Mouse (Mus musculus): ENCODE measurements around the gene Trappc4.
"Not testable (repeated sequence)": the region's sequence is repeated elsewhere in the genome, so short reads cannot be mapped to it uniquely, and the experiment has no call there.

The Trappc4 gene

DNA sequence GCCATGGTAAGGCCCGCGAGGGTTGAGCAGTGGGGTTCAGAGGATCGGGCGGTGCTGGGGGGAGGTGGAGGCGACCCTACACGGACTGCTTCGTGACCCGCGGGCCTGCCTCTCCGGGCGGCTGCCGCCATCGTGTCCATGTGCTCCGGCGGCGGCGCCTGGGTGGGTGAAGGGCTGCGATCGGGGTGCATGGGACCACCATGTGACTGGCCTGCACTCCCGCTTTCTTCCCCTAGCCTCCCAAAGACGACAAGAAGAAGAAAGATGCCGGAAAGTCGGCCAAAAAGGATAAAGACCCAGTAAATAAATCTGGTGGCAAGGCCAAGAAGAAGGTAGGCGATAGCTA lies 325 bp upstream of the Trappc4 start:
- no peak for DNase-seq (ENCODE audit: low spot score)

DNA sequence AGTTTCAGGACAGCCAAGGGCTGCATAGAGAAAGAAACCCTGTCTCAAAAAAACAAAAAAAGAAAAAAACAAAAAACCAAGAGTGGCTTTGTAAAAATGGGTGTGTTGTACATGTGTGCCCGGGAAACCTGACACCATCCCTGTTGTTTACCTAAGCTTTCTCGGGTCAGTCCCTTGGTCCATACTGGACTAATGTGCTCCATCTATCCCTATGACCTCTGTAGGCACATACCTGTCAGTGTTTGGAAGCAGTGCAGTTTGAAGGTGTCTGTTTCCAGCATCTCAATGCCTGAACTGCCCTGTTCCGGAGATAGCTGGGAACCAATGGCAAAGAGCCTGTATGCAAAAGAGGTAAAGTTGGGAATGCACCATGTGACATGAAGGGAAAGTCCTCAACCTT lies 2.4 kb downstream of the Trappc4 start:
- DNase-seq (ENCODE audit: low spot score) = no peak

DNA sequence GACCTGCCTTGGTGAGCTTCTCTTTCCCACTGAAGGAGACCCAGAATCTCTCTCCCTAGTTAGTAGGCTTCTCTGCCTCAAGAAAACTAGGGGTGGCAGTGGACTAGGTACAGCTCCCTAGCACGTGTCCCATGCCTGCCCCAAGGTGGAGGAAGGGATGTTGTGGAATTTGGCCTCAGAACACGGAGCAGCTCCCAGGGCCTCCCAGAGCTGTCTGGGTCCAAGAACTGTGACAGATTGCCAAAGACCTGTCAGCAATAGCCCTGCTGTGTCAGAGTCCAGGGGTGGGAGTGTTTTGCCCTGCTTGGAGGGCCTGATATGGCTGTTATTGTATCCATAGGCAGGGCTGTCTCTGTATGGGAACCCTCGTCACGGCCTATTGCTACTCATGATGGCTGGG lies 6.3 kb downstream of the Trappc4 start:
- no peak for DNase-seq (ENCODE audit: low spot score)

DNA sequence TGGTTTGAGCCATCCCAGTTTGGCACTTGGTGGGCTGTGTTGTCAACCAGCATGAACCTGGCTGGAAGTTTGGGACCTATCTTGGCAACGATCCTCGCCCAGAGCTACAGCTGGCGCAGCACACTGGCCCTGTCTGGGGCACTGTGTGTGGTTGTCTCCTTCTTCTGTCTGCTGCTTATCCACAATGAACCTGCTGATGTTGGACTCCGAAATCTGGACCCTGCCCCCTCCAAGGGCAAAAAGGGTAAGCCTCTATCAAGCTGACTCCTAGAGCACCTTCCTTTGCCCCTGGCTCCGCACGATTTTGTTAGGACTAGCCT lies 7.6 kb downstream of the Trappc4 start:
- no peak for DNase-seq (ENCODE audit: low spot score)

DNA sequence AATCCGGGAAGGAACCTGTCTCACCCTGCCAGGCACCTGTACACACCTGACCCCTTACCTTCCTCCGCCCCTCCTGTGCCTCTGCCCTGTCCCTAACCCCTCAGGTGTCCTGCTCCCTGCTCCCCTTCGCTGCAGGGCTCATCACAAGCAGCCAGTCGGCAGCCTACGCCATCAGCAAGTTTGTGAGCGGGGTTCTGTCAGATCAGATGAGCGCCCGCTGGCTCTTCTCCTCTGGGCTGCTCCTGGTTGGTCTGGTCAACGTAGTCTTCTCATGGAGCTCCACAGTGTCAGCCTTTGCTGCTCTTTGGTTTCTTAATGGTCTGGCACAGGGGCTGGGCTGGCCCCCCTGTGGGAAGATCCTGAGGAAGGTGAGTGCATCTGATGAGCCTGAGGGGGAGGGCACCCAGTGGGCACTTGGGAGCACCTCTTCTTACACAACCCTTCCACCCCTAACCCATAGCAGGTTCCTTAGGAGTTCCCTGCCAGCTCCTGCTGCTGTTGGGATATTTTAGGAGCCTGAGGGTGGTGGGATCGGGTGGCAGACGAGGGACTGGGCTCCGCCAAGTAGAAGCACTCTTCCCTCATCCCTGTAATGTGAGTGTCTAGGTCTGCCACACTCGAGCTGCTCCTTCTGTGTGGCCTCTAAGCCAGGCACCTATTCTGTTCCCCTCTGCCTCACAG lies 8.1 kb downstream of the Trappc4 start:
- no peak for DNase-seq (ENCODE audit: low spot score)

GRCm38 (mm10) chr9:44398551-44398950 lies 8.8 kb downstream of the Trappc4 start:
- no peak for DNase-seq (ENCODE audit: low spot score)

DNA sequence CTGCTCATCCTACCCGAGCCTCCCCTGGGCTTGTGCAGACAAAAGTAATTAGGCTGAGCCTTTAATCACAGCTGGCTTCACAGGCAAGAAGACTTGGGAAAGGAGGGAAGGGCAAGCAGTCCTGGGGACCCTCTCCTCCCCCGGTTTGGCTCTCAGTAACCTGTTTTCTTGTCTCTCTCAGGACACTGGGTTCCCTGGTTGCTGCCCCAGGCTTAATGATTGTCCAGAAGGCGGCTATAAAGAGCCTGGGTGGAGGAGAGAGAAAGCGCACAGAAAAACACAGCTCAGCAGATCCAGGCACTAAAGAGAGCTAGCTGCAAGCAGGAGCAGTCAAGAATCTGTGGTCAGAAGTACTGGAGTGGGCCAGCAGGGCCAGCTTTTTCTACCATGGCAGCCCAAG lies 9.3 kb downstream of the Trappc4 start:
- DNase-seq (ENCODE audit: low spot score) = peak; percentile 57

DNA sequence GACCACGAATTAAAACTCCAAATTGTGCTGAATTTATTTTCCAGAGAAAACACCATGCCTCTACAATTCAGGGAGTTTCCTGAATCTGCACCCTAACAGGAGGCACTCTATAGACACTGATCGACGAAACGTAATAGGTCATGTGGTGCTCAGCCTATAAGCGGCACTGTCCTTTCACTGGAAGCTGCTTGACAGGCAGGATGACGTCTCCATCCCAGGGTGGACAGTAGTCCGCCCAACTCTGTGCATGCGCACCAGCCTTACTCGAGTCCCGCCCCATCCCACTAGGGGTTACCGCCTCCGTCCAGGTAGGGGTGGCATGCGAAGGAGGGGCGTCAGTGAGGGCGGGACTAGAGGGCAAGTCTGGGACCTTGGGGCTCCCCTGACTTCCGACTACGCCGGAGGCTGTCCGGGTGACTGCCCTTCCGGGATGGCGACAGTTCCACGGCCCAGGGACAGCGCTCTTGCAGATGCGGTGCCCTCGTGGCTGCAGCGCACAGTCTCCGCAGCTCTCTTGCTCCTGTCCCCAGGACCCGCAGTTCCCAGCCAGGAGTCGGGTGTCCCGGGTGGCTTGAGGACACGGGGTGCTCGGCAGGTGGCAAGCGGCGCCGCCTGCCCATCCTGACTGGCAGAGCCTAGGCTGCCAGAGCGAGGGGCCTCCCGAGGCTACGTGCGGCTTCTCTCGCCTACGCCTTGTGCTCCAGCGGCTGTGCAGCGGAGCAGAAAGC lies 10.6 kb downstream of the Trappc4 start, which contains the start of gene Slc37a4:
TSS of gene Slc37a4 (plus strand) at position 169 of the 728 bp plus-strand sequence.
- DNase-seq (ENCODE audit: low spot score) = peak; percentile 91

DNA sequence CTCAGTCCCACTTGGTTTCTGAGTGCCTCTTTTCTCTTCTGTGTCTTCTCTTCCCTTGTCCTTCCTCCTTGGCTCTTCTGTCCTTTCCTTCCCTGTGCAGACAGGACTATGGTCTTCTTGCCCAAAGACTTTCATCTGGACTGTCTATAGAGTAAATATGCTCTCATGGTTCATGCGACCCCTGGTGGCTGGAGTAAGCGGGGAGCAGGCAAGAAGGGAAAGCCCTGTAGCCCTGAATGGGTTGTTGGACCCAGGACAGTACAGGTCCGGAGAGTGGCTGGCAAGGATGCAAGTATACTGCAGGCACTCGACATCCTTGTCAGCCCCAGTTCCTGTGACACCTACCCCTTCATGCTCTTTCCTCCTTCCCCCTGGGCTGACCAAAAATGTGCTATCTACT lies 15.9 kb downstream of the Trappc4 start:
- peak; percentile 83 for DNase-seq (ENCODE audit: low spot score)

DNA sequence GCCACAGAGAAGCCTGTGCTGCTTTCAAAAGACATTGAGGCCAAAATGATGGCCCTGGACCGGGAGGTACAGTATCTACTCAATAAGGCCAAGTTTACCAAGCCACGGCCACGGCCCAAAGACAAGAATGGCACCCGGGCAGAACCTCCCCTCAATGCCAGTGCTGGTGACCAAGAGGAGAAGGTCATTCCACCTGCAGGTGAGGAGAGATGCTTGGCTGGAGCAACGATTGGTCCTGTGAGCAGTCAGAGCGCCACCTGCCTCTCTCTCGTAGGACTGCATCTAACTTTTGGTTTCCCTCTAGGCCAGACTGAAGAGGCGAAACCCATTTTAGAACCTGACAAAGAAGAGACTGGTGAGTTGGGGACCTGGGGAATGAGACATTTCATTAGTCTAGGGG lies 18.1 kb downstream of the Trappc4 start:
- DNase-seq (ENCODE audit: low spot score) = peak; percentile 72

DNA sequence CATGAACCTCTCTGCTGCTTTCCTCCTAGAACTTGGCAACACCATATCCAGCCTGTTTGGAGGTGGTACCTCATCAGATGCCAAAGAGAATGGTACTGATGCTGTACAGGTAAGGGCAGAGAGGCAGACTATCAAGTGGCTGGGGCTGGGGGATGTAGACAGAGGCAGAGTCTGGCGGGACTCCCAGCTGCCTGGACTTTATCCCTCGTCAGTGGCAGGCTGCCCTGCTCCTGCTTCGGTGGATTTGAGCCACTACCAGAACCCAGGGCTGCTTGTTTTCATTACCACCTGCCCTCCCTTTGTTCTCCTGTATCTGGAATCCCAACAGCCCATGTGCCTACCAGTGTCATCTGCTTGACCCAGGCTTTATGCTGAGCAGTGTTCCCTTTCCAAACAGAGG lies 20.2 kb downstream of the Trappc4 start:
- no peak for DNase-seq (ENCODE audit: low spot score)

DNA sequence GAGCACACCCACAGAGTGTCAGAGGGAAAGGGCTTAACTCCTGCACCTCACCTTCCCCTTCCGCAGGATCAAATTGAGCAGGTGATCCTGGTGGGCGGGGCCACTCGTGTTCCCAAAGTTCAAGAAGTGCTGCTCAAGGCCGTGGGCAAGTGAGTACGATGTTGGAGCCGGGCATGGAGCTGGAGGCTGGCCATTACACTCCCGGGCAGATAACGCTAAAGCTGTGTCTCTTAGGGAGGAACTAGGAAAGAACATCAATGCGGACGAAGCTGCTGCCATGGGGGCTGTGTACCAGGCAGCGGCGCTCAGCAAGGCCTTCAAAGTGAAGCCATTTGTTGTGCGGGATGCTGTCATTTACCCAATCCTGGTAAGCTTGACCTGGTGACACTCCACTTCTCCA lies 22.8 kb downstream of the Trappc4 start:
- DNase-seq (ENCODE audit: low spot score) = no peak

GRCm38 (mm10) chr9:44379862-44380261 lies 27.5 kb downstream of the Trappc4 start:
- DNase-seq (ENCODE audit: low spot score) = peak; percentile 17

GRCm38 (mm10) chr9:44379054-44379834 lies 28.2 kb downstream of the Trappc4 start, which contains the start of gene Hyou1:
TSS of gene Hyou1 (plus strand) at chr9:44379490.
- DNase-seq (ENCODE audit: low spot score) = peak; percentile 98

- no peak for DNase-seq (ENCODE audit: low spot score)
These were observed 29.2 kb downstream of the Trappc4 start for GRCm38 (mm10) chr9:44378153-44378730.

- DNase-seq (ENCODE audit: low spot score) = not testable (repeated sequence)
These were observed 30.1 kb downstream of the Trappc4 start for GRCm38 (mm10) chr9:44377335-44377734.

DNA sequence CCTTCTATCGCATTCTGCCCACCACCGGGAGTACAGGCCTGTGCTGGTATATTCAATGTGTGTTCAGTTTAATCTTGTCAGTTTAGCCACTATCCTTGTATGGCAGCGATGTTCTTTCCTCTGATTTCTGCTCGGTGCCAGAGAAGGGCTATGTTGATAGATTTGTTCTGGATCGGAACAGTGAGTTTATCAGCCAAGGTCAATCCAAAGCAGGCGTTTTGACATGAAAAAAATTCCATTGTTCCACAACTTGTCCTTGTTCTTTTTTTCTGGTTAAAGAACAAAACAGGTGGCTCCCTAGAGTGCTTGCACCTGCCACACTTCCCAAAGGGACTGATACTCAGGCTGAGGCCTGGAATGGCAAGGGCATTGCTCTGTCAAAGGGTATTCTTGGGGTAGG lies 31.3 kb downstream of the Trappc4 start:
- no peak for DNase-seq (ENCODE audit: low spot score)

- DNase-seq (ENCODE audit: low spot score) = no peak
These were observed 34.0 kb downstream of the Trappc4 start for GRCm38 (mm10) chr9:44373386-44373785.

DNA sequence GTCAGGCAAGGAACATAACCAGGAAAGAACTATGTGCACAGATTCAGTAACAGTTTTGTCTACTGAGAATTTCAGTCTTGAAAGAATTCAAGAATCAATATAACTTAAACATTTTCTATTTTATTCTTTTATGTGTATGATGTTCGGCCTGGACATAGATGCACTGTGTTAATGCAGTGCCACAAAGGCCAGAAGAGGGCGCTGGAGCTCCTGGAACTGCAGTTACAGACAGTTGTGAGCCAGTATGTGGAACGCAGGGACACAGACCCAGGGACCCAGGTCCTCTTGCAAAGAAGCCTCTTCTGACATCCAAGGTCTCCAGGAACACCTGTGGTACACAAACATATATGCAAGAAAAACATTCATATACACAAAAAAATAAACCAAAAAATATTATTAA lies 42.9 kb downstream of the Trappc4 start:
- peak; percentile 57 for DNase-seq (ENCODE audit: low spot score)

GRCm38 (mm10) chr9:44361931-44362330 lies 45.5 kb downstream of the Trappc4 start:
- DNase-seq (ENCODE audit: low spot score) = not testable (repeated sequence)

DNA sequence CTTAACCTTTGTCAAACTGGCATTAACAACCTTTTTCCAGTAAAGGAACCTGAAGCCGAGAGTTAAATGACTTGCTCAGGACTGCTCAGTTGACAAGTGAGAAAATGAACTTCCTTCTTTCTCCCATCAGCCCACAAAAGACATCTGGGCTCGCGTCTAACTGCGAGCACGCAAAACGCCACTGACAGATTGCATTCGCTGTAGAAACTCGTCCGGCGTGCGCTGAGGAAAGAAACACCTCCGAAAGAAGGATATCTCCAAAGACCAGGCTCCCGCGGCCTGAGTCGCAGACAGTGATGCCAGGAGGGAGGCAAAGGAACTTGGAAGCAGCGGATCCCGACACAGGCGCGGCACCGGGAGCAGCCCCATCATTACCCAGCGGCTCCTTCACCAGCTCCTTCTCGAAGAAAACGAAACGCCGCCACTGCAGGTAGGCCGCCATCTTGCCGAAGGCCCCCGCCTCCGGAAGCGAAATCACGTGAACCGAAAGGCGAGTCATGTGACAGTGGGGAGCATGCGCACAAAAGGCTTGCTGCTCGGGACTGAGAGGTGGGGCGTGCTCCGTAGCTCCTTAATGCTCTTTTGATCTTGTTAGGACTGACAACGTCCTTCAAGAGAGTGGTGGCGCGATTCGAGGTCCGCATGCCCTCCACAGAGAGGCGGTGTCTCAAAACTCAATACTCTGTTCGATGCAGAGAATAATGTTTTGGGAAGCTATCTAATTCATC lies 46.0 kb downstream of the Trappc4 start, which contains the start of gene Vps11:
TSS of gene Vps11 (minus strand) at position 481 of the 728 bp plus-strand sequence.
- peak; percentile 98 for DNase-seq (ENCODE audit: low spot score)

DNA sequence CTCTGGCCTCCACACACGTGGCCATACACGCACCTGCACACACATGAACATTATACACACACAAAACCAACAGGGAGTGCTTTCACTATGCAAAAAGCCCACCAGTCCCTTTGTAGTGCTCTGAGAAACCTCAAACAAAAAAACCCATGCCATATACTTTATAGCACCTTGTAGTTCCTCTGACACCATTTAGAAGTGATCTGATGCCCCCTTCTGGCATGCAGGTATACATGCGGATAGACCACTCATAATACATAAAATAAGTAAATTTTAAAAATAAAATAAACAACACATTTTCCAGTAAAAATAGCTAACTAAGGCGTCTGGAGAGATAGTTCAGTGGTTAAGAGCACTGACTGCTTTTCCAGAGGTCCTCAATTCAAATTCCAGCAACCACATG lies 50.2 kb downstream of the Trappc4 start:
- DNase-seq (ENCODE audit: low spot score) = peak; percentile 54

Data from retina, embryonic 14.5 days (tissue).